Mouse (Mus musculus): ENCODE data around the gene Atf7. TPM values are rescaled to one million over a fixed set of nuclear protein-coding genes. Genes with fewer than 3 reads are reported as not detected.

Atf7 gene
- total RNA-seq, 2 experiments from 2014 or later, result 45.9 to 56.2 TPM

GRCm38 (mm10) chr15:102563061-102563460 is 62.2 kb downstream of the Atf7 start:
- DNase-seq (ENCODE audit: low spot score), result no peak
- intact Hi-C loops (cut with DNase I), result loop anchor here (5.0 kb wide), 1 partner anchor 59 kb away; no protein-coding TSS in a partner anchor

GRCm38 (mm10) chr15:102562491-102562890 is 62.8 kb downstream of the Atf7 start:
- intact Hi-C loops (cut with DNase I), result loop anchor here (5.0 kb wide), 1 partner anchor 60 kb away; no protein-coding TSS in a partner anchor
- no peak for DNase-seq (ENCODE audit: low spot score)

GRCm38 (mm10) chr15:102557580-102557979 is 67.7 kb downstream of the Atf7 start:
- no peak for DNase-seq (ENCODE audit: low spot score)
- intact Hi-C loops (cut with DNase I), result loop anchor here (5.0 kb wide), 1 partner anchor 110 kb away; no protein-coding TSS in a partner anchor

GRCm38 (mm10) chr15:102555581-102555980 is 69.7 kb downstream of the Atf7 start:
- no peak for DNase-seq (ENCODE audit: low spot score)
- intact Hi-C loops (cut with DNase I), result loop anchor here (5.0 kb wide), 1 partner anchor 112 kb away; no protein-coding TSS in a partner anchor

- intact Hi-C loops (cut with DNase I), result no loop called here
- DNase-seq (ENCODE audit: low spot score), result no peak
Observed at GRCm38 (mm10) chr15:102552599-102552998, 72.7 kb downstream of the Atf7 start.

GRCm38 (mm10) chr15:102547478-102547877 is 77.8 kb downstream of the Atf7 start:
- DNase-seq (ENCODE audit: low spot score), result no peak
- intact Hi-C loops (cut with DNase I), result no loop called here

GRCm38 (mm10) chr15:102546677-102547427 is 78.4 kb downstream of the Atf7 start:
- peak; percentile 31 for DNase-seq (ENCODE audit: low spot score)
- intact Hi-C loops (cut with DNase I), result no loop called here

- intact Hi-C loops (cut with DNase I), result no loop called here
Observed at GRCm38 (mm10) chr15:102546246-102546645, 79.0 kb downstream of the Atf7 start.

GRCm38 (mm10) chr15:102544801-102545200 is 80.5 kb downstream of the Atf7 start:
- intact Hi-C loops (cut with DNase I), result no loop called here
- no peak for DNase-seq (ENCODE audit: low spot score)

More at GRCm38 (mm10) chr15:102546246-102546645, 79.0 kb downstream of the Atf7 start:
- DNase-seq (ENCODE audit: low spot score), result no peak

- intact Hi-C loops (cut with DNase I), result no loop called here
- no peak for DNase-seq (ENCODE audit: low spot score)
Observed at GRCm38 (mm10) chr15:102533926-102534325, 91.3 kb downstream of the Atf7 start.

GRCm38 (mm10) chr15:102532106-102532900 is 93.0 kb downstream of the Atf7 start:
- intact Hi-C loops (cut with DNase I), result no loop called here
- DNase-seq (ENCODE audit: low spot score), result no peak

GRCm38 (mm10) chr15:102531586-102531985 is 93.7 kb downstream of the Atf7 start:
- no peak for DNase-seq (ENCODE audit: low spot score)
- intact Hi-C loops (cut with DNase I), result no loop called here

- DNase-seq (ENCODE audit: low spot score), result no peak
- intact Hi-C loops (cut with DNase I), result no loop called here
Observed at GRCm38 (mm10) chr15:102530566-102530965, 94.7 kb downstream of the Atf7 start.

GRCm38 (mm10) chr15:102528396-102528795 is 96.9 kb downstream of the Atf7 start:
- intact Hi-C loops (cut with DNase I), result no loop called here
- DNase-seq (ENCODE audit: low spot score), result no peak

- no peak for DNase-seq (ENCODE audit: low spot score)
- intact Hi-C loops (cut with DNase I), result no loop called here
Observed at GRCm38 (mm10) chr15:102527936-102528335, 97.3 kb downstream of the Atf7 start.

- no peak for DNase-seq (ENCODE audit: low spot score)
- intact Hi-C loops (cut with DNase I), result no loop called here
Observed at GRCm38 (mm10) chr15:102526111-102527002, 98.9 kb downstream of the Atf7 start.

GRCm38 (mm10) chr15:102524892-102525485 is 100.3 kb downstream of the Atf7 start, which contains the start of gene Npff:
Gene Npff (minus strand): TSS chr15:102524942.
- DNase-seq (ENCODE audit: low spot score), result no peak
- intact Hi-C loops (cut with DNase I), result loop anchor here (5.0 kb wide), 1 partner anchor 148 kb away; no protein-coding TSS in a partner anchor

GRCm38 (mm10) chr15:102521480-102521879 is 103.8 kb downstream of the Atf7 start:
- no peak for DNase-seq (ENCODE audit: low spot score)
- intact Hi-C loops (cut with DNase I), result loop anchor here (5.0 kb wide), 1 partner anchor 144 kb away; no protein-coding TSS in a partner anchor

GRCm38 (mm10) chr15:102520416-102520815 is 104.8 kb downstream of the Atf7 start:
- no peak for DNase-seq (ENCODE audit: low spot score)
- intact Hi-C loops (cut with DNase I), result loop anchor here (5.0 kb wide), 1 partner anchor 143 kb away; no protein-coding TSS in a partner anchor
